Mouse (Mus musculus) kidney, adult 2 months (tissue): Measurements from ENCODE around the gene Mtmr3. TPM values are rescaled to one million over a fixed set of nuclear protein-coding genes. Genes with fewer than 3 reads are reported as not detected.

Experiments used
- DNase-seq: peaks from one replicate; pipeline ENCODE4 v3.0.0; 2021
- H3K27ac ChIP-seq: fragments of 200-500 bp; 2 replicates; pipeline ENCODE4 v1.5.1; 2012; ENCODE audit warnings: low read depth, low read length, control low read depth, inconsistent platforms; ENCODE audit not compliant: insufficient read depth
- H3K27me3 ChIP-seq: fragments of 200-500 bp; replicated peaks from 2 replicates; pipeline ENCODE4 v1.6.1; 2012; ENCODE audit warnings: mild to moderate bottlenecking, moderate library complexity, low read length, inconsistent platforms; ENCODE audit not compliant: control insufficient read depth, insufficient read depth
- H3K36me3 ChIP-seq: fragments of 200-500 bp; 2 replicates; pipeline ENCODE4 v1.6.1; 2012; ENCODE audit warnings: mild to moderate bottlenecking, moderate library complexity, low read length, inconsistent platforms; ENCODE audit not compliant: control insufficient read depth, insufficient read depth
- H3K4me1 ChIP-seq: fragments of 200-500 bp; 2 replicates; pipeline ENCODE4 v1.6.1; 2011; ENCODE audit warnings: low read length; ENCODE audit not compliant: control insufficient read depth, insufficient read depth
- H3K4me3 ChIP-seq: fragments of 200-500 bp; 2 replicates; pipeline ENCODE4 v1.5.1; 2011; ENCODE audit warnings: mild to moderate bottlenecking, low read depth, low read length, control low read depth; ENCODE audit not compliant: insufficient read depth
- CTCF ChIP-seq: fragments of 200-500 bp; conservative IDR thresholded peaks from 2 replicates; pipeline ENCODE4 v1.5.1; 2011; ENCODE audit warnings: low read depth, mild to moderate bottlenecking, control low read depth, low read length, moderate library complexity, mixed read lengths; ENCODE audit not compliant: insufficient read depth, insufficient read length
- POLR2A ChIP-seq: fragments of 200-500 bp; IDR thresholded peaks from one replicate; pipeline ENCODE4 v1.6.1; 2011; ENCODE audit warnings: low read depth, low read length, control low read depth
- WGBS: fragments of 180-500 bp; shearing (Covaris S2); methylation state at CpG from one replicate; pipeline ENCODE4 v1.1.7; 2018; 5-methylcytosine and 5-hydroxymethylcytosine counted together
- polyA plus RNA-seq: library from polyadenylated mRNA; depleted of rRNA; stranded (reverse); fragments of >200 nt; gene quantifications from 2 replicates; pipeline ENCODE4 v1.2.3, GENCODE M21; 2012

Mtmr3 gene
- polyA plus RNA-seq, 1 experiment: 30.4 TPM

GRCm38 (mm10) chr11:4500261-4500660, 94.4 kb downstream of the Mtmr3 start:
- peak; percentile 44 for DNase-seq
- H3K36me3 ChIP-seq: peaks cover 4% of the 10 kb centered on the region
- whole genome bisulfite sequencing: 57% methylated on average over 1 of the region's 1 CpGs
- H3K4me1 ChIP-seq: peaks cover 3% of the 10 kb centered on the region; the same call in 1 of the 2 replicates
- TF ChIP-seq POLR2A (no peak), CTCF (no peak)
- H3K27ac ChIP-seq: no peak overlapping the region
- H3K4me3 ChIP-seq: no peak overlapping the region
- H3K27me3 ChIP-seq: no peaks in the 10 kb centered on the region

GRCm38 (mm10) chr11:4499456-4499855, 95.2 kb downstream of the Mtmr3 start:
- Histone ChIP-seq H3K4me1 (peaks cover 3% of the 10 kb centered on the region; the same call in 1 of the 2 replicates), H3K36me3 (peaks cover 3% of the 10 kb centered on the region), H3K27me3 (no peaks in the 10 kb centered on the region), H3K4me3 (no peak overlapping the region), H3K27ac (no peak overlapping the region)
- peak; percentile 55 for DNase-seq
- no peak for TF ChIP-seq POLR2A
- TF ChIP-seq CTCF: no peak
- WGBS: 31% methylated on average over 2 of the region's 2 CpGs

- no peak overlapping the region for H3K4me3 ChIP-seq
- WGBS: 82% methylated on average over 9 of the region's 9 CpGs
- DNase-seq: no peak
- H3K36me3 ChIP-seq: peaks cover 3% of the 10 kb centered on the region
- H3K4me1 ChIP-seq: peaks cover 3% of the 10 kb centered on the region; the same call in 1 of the 2 replicates
- no peak overlapping the region for H3K27ac ChIP-seq
- TF ChIP-seq CTCF (no peak), POLR2A (no peak)
- H3K27me3 ChIP-seq: no peaks in the 10 kb centered on the region
Observed at GRCm38 (mm10) chr11:4498774-4499173, 95.9 kb downstream of the Mtmr3 start.

- peak; percentile 24 for DNase-seq
- H3K4me3 ChIP-seq: no peak overlapping the region
- H3K27ac ChIP-seq: no peak overlapping the region
- H3K4me1 ChIP-seq: peaks cover 3% of the 10 kb centered on the region; the same call in 1 of the 2 replicates
- 53% methylated on average over 10 of the region's 10 CpGs for WGBS
- no peak for TF ChIP-seq CTCF
- TF ChIP-seq POLR2A: no peak
- H3K36me3 ChIP-seq: peaks cover 3% of the 10 kb centered on the region
- H3K27me3 ChIP-seq: no peaks in the 10 kb centered on the region
Observed at GRCm38 (mm10) chr11:4497501-4498118, 97.1 kb downstream of the Mtmr3 start.

GRCm38 (mm10) chr11:4495021-4495540, 99.6 kb downstream of the Mtmr3 start:
- H3K27me3 ChIP-seq: no peaks in the 10 kb centered on the region
- DNase-seq: peak; percentile 27
- TF ChIP-seq CTCF (no peak), POLR2A (no peak)
- H3K4me1 ChIP-seq: peaks cover 2% of the 10 kb centered on the region; the same call in 1 of the 2 replicates
- WGBS: 63% methylated on average over 4 of the region's 4 CpGs
- H3K36me3 ChIP-seq: peaks cover 5% of the 10 kb centered on the region
- H3K27ac ChIP-seq: no peak overlapping the region
- H3K4me3 ChIP-seq: no peak overlapping the region

GRCm38 (mm10) chr11:4489207-4489606, 105.5 kb downstream of the Mtmr3 start:
- H3K4me1 ChIP-seq: no peaks in the 10 kb centered on the region
- no peak overlapping the region for H3K27ac ChIP-seq
- 83% methylated on average over 4 of the region's 4 CpGs for WGBS
- no peaks in the 10 kb centered on the region for H3K27me3 ChIP-seq
- no peak overlapping the region for H3K4me3 ChIP-seq
- H3K36me3 ChIP-seq: peaks cover 6% of the 10 kb centered on the region; the same call in 1 of the 2 replicates
- TF ChIP-seq POLR2A (no peak), CTCF (no peak)
- DNase-seq: no peak

GRCm38 (mm10) chr11:4488798-4489197, 105.9 kb downstream of the Mtmr3 start:
- no peaks in the 10 kb centered on the region for H3K4me1 ChIP-seq
- no peak for TF ChIP-seq CTCF
- TF ChIP-seq POLR2A: no peak
- no peak overlapping the region for H3K4me3 ChIP-seq
- peaks cover 6% of the 10 kb centered on the region; the same call in 1 of the 2 replicates for H3K36me3 ChIP-seq
- H3K27me3 ChIP-seq: no peaks in the 10 kb centered on the region
- no peak overlapping the region for H3K27ac ChIP-seq
- DNase-seq: no peak
- WGBS: 91% methylated on average over 2 of the region's 2 CpGs
